Mouse (Mus musculus) R1 (cell line): Measurements from ENCODE around the gene Nol4l.

Experiments used
- DNase-seq: peaks from one replicate; pipeline ENCODE4 v3.0.0-alpha.2; 2018; ENCODE audit warnings: low read depth, low spot score

The Nol4l gene

DNA sequence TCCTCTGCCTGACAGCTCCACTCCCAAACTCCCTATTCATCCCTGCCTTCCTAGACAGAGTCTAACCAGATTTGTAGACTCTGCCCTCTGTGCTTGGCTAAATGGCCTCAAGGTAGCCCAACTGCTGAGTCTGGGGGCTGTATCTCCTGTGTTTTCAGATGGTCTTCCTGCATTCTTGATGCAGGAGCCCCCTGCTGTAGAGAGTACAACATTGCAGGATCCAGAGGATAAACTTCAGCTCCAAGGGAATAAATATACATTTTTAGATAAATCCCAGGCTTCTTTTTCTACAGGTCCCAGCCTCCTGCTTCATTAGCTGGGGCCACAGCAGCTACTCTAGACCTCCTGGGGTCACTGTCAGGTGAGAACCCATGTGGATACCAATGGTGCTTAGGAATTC is 108.5 kb downstream of the Nol4l start:
- peak; percentile 63 for DNase-seq

DNA sequence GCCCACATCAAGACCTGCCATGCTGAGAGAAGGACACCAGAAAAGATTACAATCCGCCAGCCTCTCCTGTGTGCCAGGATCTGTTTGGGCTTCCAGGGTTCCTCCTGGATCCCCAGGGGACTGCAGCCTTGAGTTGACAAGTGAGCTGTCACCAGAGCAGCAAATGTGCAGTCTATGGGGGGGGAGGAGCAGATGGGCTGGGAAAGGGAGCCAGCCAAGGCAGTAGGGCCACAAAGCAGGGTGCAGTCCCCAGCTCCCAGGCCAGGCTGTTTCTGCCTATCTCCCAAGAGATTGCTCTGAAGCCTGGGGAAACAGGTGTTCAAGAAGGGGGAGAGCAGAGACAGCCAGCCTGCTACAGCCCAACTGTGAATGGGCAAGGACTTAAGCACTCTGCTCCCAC is 111.4 kb downstream of the Nol4l start:
- DNase-seq: no peak

DNA sequence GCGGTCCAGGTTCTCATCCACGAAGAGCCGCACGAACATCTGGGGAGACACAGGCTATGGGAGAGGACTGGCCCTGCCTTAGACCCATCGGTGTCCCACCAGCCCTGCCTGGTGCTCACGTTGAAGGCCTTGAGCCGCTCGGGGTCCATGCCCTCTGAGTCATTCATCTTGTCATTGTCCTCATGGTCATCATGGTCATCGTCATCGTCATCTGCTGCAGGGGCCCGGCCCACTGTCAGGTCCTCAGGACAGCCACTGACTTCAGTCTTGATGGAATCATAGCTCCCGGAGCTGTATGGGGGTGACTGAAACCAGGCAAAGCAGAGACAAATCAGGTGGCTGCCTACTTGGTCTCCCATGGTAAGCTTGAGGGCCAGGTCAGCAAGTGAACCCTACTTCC is 111.9 kb downstream of the Nol4l start:
- no peak for DNase-seq

DNA sequence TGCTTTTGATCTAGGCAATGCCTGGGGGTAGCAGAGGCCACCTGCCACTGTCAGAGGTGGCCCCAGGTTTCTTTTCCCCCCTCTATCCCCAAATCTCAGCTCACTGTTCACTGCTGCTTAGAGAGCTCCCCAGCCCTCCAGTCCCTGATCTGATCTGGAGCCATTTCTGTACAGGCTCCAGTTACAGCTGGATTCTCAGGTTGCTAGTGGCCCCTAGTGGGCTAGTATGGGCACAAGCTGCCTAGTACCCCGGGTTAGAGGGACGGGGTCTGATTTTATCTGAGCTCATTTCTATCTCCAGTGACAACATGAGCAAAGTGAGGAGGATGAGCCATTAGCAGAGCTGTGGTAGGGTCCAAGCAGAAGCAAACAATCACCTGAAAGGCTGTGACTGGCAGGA is 115.2 kb downstream of the Nol4l start:
- DNase-seq: peak; percentile 49

DNA sequence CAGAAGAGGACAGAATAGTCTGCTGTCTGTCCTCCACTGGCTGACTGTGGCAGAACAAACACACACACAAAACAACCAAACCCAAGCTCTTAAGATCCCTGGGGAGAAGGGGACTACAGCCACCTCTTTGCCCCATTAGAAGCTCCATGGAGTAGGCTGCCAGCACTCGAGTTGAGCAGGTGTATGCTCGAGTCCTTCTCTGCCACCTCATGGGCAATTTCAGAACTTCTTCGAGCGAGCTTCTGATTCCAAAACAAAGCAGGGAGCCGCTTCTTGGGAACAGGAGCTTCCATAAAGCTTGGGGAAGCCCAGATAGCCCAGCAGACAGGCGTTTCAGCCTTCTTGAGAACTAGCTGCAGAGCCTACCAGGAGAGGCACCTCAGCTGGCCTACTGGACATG is 117.2 kb downstream of the Nol4l start:
- DNase-seq: peak; percentile 42

DNA sequence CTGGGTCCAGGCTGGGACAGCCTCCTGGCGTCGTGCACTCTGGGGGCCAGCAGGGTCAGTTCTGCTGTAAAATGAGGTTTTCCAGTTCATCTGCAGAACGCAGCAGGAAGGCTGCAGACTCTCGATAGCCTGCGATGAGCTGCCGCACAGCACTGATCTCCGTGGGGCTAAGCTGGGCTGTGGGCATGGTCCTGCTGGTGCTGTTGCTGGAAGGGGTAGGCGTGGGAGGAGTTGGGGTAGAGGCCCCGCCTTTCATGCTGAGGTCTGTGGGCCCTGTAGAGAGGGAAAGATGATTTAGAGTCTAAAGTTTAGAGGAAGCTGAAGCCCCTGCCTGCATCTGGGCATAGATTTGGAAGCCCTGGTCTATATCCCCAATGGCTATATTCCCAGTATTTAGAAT is 118.2 kb downstream of the Nol4l start:
- no peak for DNase-seq

DNA sequence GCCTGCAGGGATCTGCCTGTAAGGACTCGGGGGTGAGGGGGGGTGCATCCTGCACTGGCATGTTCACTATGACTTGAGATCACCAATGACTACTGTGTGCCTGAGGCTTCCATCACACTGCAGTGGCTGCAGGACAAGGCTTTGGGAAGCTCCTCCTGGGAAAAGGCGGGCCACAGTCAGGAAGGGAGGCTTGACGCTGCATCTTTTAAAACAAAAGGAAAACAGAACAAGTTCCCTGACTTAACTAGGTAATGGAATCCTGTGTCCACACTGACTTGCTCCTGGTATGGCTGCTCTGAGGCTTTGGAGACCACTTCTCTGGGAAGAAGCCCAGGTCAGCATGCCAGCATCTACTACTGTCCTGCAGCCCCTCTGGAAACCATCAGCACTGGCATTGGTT is 120.8 kb downstream of the Nol4l start:
- no peak for DNase-seq

DNA sequence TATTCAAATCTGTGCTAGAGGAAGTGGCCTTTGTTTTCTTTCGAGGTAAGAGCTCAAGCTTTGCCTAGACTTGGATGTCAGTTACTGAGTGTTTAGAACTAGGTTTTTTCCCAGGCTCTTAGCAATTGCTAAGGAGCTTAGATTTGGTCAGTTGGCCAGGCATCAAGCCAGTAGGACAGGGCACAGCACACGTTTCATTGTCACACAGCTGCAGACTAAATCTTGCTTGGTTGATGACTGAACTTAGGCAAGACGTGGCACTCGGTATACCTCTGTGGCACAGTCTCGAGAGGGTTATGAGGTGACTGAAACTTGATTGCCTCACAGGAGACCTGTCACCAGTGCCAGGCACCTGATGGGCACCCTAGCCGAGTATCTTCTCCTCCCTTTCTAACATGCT is 122.9 kb downstream of the Nol4l start:
- no peak for DNase-seq

DNA sequence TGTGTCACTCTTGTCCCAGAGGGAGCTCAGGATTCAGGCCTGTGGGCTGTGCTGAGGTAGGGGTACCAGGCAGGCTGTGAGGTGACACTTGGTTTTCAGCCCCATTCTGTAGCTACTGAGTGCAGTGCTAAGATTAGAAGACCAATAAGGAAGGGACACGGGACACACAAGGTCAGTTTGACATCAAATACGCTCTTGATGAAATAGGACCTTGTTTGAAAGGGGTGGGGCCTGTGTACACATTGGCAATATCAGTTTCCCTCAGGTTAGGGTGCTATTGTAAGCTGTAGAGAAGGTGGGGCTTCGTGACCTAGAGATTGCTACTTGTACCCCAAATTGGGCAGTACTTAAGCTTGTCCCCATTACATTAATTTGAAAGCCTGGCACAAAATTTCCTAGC is 124.9 kb downstream of the Nol4l start:
- DNase-seq: no peak

DNA sequence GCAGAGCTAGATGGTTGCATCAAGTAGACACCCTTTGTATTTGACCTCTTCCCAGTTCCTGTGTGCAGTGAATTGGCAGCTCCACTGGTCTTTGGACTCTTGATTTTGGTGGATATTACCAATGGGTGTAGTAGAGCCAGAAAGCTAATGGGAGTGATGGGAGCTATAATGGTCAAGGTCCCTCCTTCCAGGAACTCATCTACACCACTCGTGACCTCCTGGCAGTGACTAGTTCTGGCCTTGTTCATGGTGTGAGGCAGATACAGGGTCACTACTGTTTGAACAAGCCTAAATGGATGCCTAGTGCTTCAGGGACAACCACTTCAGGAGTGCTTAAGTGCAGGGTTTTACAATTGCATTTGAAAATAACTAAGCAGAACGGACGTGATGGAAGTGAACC is 125.7 kb downstream of the Nol4l start:
- DNase-seq: no peak

DNA sequence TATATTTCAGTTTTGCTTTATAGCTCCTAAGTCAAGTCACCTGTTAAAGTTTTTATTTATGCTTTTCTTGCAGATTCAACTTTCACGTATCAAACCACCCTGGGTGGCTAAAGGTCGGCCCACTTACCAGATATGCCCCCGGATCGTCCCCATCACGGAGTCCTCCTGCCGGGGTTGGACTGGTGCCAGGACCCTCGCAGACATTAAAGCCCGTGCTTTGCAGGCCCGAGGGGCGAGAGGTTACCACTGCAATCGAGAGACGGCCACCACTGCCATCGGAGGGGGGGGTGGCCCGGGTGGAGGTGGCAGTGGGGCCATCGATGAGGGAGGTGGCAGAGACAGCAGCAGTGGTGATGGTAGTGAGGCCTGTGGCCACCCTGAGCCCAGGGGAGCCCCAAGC is 130.6 kb downstream of the Nol4l start:
- DNase-seq: no peak

DNA sequence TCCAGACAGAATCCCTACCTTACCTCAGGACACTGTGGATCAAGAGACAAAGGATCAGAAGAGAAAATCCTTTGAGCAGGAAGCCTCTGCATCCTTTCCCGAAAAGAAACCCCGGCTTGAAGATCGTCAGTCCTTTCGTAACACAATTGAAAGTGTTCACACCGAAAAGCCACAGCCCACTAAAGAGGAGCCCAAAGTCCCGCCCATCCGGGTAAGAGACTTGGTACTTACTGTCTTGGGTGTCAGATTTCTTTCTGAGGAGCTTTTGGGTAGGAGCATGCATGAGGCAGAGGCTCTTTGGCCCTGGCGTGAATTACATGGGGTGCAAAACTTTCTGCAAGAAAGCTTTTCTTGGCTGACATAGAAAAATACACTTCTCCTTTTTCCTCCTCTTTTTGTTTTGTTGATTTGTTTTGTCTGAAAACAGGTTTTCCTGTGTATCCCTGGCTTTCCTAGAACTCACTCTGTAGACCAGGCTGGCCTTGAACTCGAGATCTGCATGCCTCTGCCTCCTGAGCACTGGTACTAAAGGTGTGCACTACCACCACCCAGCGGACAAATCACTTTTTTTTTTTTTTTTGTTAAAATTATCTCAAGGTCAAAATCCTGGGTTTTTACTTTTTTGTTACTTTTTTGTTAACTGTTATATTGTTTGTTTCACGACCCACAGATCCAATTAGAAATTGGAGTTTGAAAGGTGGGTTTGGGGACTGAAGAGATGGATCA is 131.8 kb downstream of the Nol4l start:
- peak; percentile 83 for DNase-seq

DNA sequence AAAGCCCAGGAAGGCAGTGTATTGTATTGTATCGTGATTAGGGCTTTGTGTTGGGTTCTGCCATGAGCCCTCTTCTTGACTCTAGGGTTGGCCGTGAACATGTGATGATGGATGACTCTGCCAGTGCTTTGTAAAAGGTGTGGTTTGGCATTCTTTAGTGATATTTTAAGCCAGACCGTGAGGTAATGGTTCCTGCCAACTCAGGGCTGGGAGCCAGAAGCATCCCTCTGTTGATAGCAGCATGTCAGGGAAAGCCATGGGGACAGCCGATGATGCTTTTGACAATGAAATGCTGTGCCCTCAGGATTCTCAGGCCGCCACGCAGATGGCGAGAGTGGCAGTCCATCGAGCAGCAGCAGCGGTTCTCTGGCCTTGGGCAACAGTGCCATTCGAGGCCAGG is 136.7 kb downstream of the Nol4l start:
- no peak for DNase-seq

DNA sequence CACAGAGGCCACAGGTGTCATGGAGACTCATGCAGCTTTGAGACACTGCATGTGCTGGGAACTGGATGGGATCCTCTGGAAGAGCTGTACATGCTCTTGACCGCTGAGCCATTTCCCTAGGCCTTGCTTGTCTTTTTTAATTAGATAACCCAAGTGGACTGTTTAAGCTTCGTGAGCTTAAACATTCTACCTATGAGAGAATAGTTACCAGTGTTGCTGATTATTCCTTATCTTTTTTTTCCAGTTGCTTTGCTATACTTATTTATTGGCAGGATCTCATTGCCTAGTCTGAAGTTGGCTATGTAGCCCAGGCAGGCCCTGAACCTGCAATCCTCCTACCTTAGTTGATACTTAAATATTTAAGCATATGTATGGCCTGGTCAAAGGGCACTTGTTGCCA is 139.9 kb downstream of the Nol4l start:
- no peak for DNase-seq

DNA sequence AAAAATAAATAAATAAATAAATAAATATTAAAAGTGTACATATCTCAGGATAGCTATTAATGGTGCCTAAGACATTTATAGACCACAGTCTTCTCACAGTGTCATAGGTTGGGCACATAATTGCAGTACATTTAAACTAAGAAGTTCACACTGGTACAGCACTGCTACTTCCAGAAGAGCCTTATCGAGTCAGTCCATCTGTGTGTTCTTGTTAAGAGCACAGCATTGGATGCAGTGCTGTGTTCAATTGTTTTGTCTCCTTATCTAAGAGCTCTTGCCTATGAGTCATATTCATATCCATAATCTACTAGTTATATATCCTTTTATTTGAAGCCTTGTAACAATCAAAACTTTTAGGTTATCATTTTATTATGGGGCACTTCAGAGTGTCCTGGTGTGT is 149.3 kb downstream of the Nol4l start:
- no peak for DNase-seq

DNA sequence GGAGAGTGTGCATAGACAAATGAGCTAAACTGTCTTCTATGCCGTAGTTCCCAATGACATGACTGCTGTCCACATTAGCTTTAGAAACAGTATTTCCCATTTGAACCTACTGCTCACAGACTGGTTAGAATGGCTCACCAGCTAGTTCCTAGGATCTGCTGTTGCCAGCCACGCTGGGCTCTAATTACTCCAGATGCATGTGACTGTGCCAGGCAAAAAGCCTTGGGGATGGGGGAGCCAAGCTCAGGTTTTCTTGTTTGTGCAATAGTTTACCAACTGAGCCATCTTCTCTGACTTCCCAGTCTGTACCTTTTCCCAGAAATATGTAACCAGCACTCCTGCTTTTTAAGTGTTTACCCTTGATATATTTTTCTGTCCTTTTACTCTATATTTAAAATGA is 154.4 kb downstream of the Nol4l start:
- no peak for DNase-seq

DNA sequence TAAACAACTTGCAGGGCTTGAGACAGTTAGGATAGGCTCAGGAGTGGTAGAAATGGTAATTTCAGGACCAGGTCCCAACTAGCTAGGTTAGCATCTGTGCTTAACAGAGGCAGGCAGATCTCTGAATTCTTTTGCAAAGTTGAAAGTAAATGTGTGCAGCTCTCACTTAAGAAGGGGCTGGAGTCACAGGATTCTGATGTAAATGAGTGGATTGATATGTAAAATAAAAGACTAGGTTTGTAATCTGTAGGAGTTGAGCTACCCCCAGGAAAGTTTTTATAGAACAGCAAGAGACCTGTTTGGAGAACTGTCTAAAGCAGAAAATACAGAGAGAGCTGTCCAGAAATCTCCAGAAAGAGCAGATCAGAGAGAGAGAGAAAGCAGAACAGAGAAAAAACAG is 158.9 kb downstream of the Nol4l start:
- peak; percentile 94 for DNase-seq

DNA sequence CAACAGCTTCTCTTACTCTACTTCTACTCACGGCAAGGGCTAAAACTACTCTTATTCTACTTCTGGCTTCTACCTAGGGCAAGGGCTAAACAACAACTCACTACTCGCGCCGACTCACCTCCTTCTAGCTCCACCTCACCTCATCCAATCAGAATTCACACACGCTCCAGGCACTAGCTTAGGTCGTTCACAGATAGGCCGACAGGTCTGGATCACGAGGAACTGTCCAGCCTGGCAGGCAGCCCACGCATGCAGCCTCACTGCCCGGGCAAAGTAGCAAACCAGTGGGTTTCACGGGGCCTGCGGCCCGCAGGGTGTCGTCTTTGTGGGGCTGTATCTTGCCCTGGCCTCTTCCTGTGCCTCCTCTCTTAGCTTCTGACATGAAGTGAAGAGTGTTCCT is 165.2 kb downstream of the Nol4l start:
- peak; percentile 78 for DNase-seq

DNA sequence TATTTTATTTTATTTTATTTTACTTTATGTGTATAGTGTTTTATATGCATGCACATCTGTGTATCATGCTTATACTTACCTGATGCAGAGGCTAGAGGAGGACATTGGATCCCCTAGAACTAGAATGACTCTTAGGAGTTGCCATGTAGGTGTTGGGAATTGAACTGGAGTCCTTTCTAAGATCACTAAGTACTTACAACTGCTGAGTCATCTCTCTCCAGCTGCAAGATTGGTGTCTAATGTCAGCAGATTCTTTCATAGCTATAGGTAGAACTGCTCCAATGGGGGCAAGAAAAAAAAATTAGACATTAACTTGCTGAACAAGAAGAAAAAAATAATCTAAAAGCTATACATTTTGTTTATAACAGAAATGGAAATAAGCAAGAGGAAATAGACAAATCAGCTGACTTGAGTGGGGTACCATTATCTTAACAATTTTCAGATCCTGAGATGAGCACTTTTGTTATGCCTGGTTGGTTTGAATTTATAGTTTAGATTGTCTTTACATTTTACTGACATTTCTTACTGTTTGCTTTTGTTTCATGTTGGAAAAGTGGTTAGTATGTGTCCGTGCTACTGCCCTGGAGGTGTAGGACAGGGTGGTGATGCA is 168.6 kb downstream of the Nol4l start:
- no peak for DNase-seq
